Mouse (Mus musculus) heart, embryonic 14.5 days (tissue): Measurements from ENCODE around the gene Dus1l. TPM values are rescaled to one million over a fixed set of nuclear protein-coding genes. Genes with fewer than 3 reads are reported as not detected.
A peak's percentile ranks its signal among the peaks of the same experiment; 100 is the strongest.
"Not testable (repeated sequence)": the region's sequence is repeated elsewhere in the genome, so short reads cannot be mapped to it uniquely, and the experiment has no call there.

Experiments used
- ATAC-seq: fragments of 200-750 bp; cut with Nextera tagmentation; 2 replicates; pipeline ENCODE4 v1.8.0; 2017; ENCODE audit warnings: low read depth, moderate TSS enrichment; ENCODE audit not compliant: insufficient number of reproducible peaks, insufficient read depth, low FRiP score
- H3K27ac ChIP-seq, 2 experiments: fragments of 200-500 bp in 1 of 2; fragments of 300-500 bp in 1 of 2; sonication (generic) in 1 of 2; replicated peaks in 1 of 2; 2 replicates each; pipeline ENCODE4 v1.5.1; 2012 to 2014; ENCODE audit warnings: low read depth in 2 of 2, low read length in 2 of 2, control low read depth in 1 of 2, mild to moderate bottlenecking in 1 of 2, mixed read lengths in 1 of 2; ENCODE audit not compliant: control insufficient read depth in 1 of 2, insufficient read depth in 1 of 2
- H3K27me3 ChIP-seq: fragments of 300-500 bp; sonication (generic); 2 replicates; pipeline ENCODE4 v1.6.1; 2014; ENCODE audit warnings: mild to moderate bottlenecking, low read length, control low read depth; ENCODE audit not compliant: control insufficient read depth, insufficient read depth
- H3K36me3 ChIP-seq: fragments of 300-500 bp; sonication (generic); 2 replicates; pipeline ENCODE4 v1.6.1; 2014; ENCODE audit warnings: mild to moderate bottlenecking, control low read depth, low read length, mixed read lengths; ENCODE audit not compliant: control insufficient read depth, insufficient read depth
- H3K4me1 ChIP-seq, 2 experiments: fragments of 200-500 bp in 1 of 2; fragments of 300-500 bp in 1 of 2; sonication (generic) in 1 of 2; 2 replicates each; pipeline ENCODE4 v1.6.1; 2012 to 2014; ENCODE audit warnings: low read length in 2 of 2, control low read depth in 1 of 2, mixed read lengths in 1 of 2; ENCODE audit not compliant: control insufficient read depth in 2 of 2, insufficient read depth in 2 of 2
- H3K4me2 ChIP-seq: fragments of 300-500 bp; sonication (generic); 2 replicates; pipeline ENCODE4 v1.6.1; 2014; ENCODE audit warnings: mild to moderate bottlenecking, low read length
- H3K4me3 ChIP-seq, 2 experiments: fragments of 200-500 bp in 1 of 2; fragments of 300-500 bp in 1 of 2; sonication (generic) in 1 of 2; 2 replicates each; pipeline ENCODE4 v1.5.1; 2012 to 2014; ENCODE audit warnings: low read length in 2 of 2, mild to moderate bottlenecking in 2 of 2, control low read depth in 1 of 2, low read depth in 1 of 2, moderate library complexity in 1 of 2; ENCODE audit not compliant: control insufficient read depth in 1 of 2, insufficient read depth in 1 of 2
- H3K9ac ChIP-seq: fragments of 300-500 bp; sonication (generic); 2 replicates; pipeline ENCODE4 v1.6.1; 2014; ENCODE audit warnings: mild to moderate bottlenecking, low read length
- H3K9me3 ChIP-seq: fragments of 300-500 bp; sonication (generic); 2 replicates; pipeline ENCODE4 v1.6.1; 2016; ENCODE audit warnings: low read length, control low read depth; ENCODE audit not compliant: control insufficient read depth
- WGBS: fragments of 180-500 bp; shearing (Covaris S2); extraction: QIAGEN DNeasy Blood & Tissue Kit; methylation state at CpG from one replicate; pipeline ENCODE4 v1.1.7; 2014; 5-methylcytosine and 5-hydroxymethylcytosine counted together
- polyA plus RNA-seq: library from polyadenylated mRNA; unstranded; fragments of >200 nt; fragmentation: Nextera tagmentation; extraction: Ambion mirVana; gene quantifications from 2 replicates; pipeline ENCODE4 v1.2.1, GENCODE M21; 2014

The Dus1l gene
- polyA plus RNA-seq, 1 experiment from 2014 or later: 44.5 TPM

DNA sequence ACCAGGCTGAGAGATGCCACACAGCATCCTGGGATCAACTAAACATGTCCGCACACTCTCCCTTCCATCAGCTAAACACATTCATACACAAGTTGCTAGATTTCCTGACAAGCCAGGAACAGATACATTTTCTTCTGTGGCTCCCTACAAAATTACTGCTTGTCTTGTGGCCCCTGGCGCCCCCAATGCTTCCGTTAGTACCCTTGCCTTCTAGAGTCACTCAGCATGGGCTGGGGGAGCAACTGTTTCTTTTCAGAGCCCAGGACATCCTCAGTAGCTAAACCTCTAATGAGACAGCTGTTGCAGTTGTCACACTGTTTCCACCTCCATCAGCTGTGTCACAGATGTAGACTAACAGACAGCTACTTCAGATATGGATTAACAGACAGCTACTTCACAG, 23.5 kb downstream of the Dus1l start:
- Histone ChIP-seq H3K4me1 (no peaks in the 10 kb centered on the region), H3K27me3 (no peaks in the 10 kb centered on the region), H3K4me2 (no peak overlapping the region), H3K9ac (no peak overlapping the region), H3K9me3 (no peaks in the 10 kb centered on the region), H3K4me3 (no peak overlapping the region), H3K36me3 (no peaks in the 10 kb centered on the region), H3K27ac (no peak overlapping the region)
- WGBS: 55% methylated on average over 3 of the region's 3 CpGs
- no peak for ATAC-seq

DNA sequence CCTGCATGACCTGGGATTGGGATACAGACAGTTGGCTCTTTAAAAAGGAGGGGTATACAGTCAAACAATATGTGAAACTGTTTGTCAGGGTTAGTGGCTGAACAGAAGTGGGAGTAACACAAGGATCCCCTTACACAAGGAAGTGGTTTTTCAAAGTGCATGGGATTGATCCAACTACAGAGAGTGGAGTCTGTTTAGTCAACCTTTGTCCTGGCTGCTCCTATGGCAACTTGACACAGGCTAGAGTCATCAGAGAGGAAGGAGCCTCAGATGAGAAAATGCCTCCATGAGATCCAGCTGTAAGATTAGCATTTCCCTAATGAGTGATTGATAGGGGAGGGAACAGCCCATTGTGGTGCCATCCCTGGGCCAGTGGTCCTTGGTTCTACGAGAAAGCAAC, 28.0 kb downstream of the Dus1l start:
- H3K9me3 ChIP-seq: no peaks in the 10 kb centered on the region
- no peaks in the 10 kb centered on the region for H3K4me1 ChIP-seq
- H3K4me2 ChIP-seq: no peak overlapping the region
- peaks cover 11% of the 10 kb centered on the region; the same call in 1 of the 2 replicates for H3K27me3 ChIP-seq
- H3K36me3 ChIP-seq: no peaks in the 10 kb centered on the region
- 56% methylated on average over 1 of the region's 1 CpGs for WGBS
- no peak for ATAC-seq
- no peak overlapping the region for H3K27ac ChIP-seq
- H3K9ac ChIP-seq: no peak overlapping the region
- no peak overlapping the region for H3K4me3 ChIP-seq

DNA sequence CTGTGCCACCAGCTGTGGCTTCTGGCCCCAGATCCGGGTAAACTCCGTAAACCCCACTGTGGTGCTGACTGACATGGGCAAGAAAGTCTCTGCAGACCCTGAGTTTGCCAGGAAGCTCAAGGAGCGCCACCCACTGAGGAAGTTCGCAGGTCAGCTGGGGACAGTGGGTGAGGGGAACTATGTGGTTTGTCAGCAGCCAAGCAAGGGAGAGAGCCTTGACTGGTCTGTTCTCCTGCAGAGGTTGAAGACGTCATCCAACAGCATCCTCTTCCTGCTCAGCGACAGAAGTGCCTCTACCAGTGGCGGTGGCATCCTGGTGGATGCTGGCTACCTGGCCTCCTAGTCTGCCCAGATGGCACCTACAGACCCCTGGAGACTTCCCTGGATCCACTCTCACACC, 29.2 kb downstream of the Dus1l start:
- not testable (repeated sequence) for H3K9ac ChIP-seq, H3K4me2 ChIP-seq, H3K4me3 ChIP-seq, H3K36me3 ChIP-seq, H3K27ac ChIP-seq, ATAC-seq, H3K9me3 ChIP-seq, H3K4me1 ChIP-seq
- WGBS: 43% methylated on average over 4 of the region's 7 CpGs
- H3K27me3 ChIP-seq: peaks cover 16% of the 10 kb centered on the region; the same call in 1 of the 2 replicates

DNA sequence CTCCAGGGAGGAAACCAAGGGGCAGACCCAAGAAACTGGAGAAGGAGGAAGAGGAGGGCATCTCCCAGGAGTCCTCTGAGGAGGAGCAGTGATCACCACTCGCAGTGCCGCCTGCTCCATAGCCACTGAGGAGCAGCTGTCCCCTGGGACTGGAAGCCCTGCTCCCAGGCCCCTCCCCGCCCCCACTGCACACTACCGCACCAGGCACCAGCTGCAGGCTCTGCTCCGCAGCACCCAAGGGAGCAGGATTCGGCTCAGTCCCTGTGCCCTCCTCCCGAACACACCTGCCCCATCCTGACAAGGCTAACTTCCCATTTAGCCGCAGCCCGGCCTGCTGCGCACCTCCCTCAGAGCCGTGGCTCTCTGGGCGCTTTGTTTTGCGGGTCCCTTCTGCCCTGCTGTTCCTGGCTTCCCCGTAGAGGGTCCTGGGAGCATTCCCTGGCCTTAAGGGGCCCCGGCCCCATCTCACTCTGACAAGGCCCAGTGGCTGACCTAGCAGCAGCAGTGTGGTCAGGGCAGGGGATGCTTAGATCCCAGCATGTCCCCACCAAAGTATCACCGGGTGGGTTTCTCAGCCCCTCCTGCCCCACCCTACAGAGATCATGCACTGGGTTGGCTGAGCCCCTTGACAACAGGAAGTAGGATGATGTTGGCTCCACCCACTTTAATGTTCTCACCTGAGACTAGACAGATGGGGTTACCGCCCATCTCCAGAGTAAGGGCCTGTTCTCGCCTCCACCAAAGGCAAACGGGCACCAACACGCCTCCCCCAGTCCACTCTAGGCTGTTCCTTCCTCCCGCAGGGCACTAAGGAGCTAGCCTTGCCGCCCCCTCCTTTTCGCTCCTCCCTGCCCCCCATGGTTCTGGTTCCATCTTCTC, 32.8 kb downstream of the Dus1l start:
- not testable (repeated sequence) for ATAC-seq, H3K36me3 ChIP-seq, H3K4me1 ChIP-seq, H3K9ac ChIP-seq, H3K4me3 ChIP-seq, H3K9me3 ChIP-seq, H3K27ac ChIP-seq
- Histone ChIP-seq H3K4me2 (peak overlapping the region; percentile 41), H3K27me3 (peaks cover 22% of the 10 kb centered on the region; the same call in 1 of the 2 replicates)
- WGBS: 16% methylated on average over 6 of the region's 23 CpGs

DNA sequence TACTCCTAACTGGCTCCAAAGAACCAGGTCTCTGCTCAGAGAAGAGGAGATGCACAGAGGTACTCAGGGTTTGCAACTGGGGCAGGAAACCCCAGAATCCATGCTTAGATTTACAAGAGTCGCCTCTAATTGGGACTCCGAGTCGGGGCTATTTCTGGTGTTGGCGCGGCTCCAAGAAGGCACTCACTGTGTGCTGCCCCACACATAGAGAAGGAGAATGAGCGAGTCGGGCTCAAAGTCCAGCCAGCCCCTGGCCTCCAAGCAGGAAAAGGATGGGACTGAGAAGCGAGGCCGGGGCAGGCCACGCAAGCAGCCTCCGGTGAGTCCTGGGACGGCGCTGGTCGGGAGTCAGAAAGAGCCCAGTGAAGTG, 33.5 kb downstream of the Dus1l start, which contains the start of gene Hmga1b:
Gene Hmga1b (plus strand): TSS at position 123 of the 370 bp plus-strand sequence.
- ATAC-seq, H3K4me1 ChIP-seq, H3K36me3 ChIP-seq, H3K27ac ChIP-seq, H3K4me3 ChIP-seq: not testable (repeated sequence)
- Histone ChIP-seq H3K9me3 (peaks cover 16% of the 10 kb centered on the region), H3K4me2 (peak within 1 kb of the TSS; percentile 41), H3K9ac (peak within 1 kb of the TSS; percentile 47), H3K27me3 (peaks cover 22% of the 10 kb centered on the region; the same call in 1 of the 2 replicates)
- WGBS: 11% methylated on average over 14 of the region's 14 CpGs

DNA sequence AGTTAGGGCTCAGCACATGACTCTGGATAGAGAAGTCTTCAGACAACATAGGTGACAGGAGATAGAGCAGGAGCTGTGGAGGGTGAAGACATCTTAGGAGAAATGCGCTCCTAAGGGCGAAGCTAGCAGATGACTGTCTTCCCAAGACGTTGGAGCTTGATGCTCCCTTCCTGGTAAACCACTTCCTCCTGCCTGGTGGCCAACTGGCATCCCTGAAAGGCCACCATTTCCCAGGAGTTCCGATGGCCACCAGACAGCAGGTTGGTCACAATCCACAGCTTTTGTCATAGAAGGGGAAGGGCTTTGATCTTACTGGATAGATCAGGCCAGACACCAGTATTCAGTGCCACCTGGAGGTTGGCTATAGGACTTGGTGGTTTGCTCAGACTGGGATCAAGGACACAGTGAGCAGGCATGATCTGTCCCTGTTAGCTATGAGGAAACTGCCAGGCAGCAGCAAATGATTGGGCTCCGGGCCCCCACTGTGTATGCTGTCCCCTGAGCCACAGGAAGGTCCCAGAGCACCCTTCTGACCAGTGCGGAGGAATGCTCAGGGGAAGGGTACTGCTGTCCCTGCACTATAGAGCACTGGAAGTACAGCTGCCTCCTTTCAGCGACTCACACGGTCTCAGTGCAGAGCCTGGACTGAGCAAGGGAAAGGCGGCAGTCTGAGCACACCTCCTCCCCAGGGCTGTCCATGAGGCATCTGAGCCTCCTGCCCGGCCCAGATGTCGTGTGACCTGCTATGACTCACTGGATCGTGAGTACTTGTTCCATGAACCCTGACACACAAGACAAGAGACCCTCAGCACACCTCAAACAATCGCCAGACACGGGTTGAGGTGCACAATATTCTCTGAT, 34.2 kb downstream of the Dus1l start:
- ATAC-seq: no peak
- peaks cover 17% of the 10 kb centered on the region for H3K9me3 ChIP-seq
- 51% methylated on average over 14 of the region's 14 CpGs for WGBS
- H3K9ac ChIP-seq: peak overlapping the region; percentile 47
- peaks cover 6 to 7% of the 10 kb centered on the region in 2 experiments for H3K4me1 ChIP-seq
- no peaks in the 10 kb centered on the region for H3K36me3 ChIP-seq
- peak overlapping the region; percentile 41 for H3K4me2 ChIP-seq
- H3K27me3 ChIP-seq: peaks cover 22% of the 10 kb centered on the region; the same call in 1 of the 2 replicates
- no peak overlapping the region for H3K4me3 ChIP-seq
- no peak overlapping the region for H3K27ac ChIP-seq

DNA sequence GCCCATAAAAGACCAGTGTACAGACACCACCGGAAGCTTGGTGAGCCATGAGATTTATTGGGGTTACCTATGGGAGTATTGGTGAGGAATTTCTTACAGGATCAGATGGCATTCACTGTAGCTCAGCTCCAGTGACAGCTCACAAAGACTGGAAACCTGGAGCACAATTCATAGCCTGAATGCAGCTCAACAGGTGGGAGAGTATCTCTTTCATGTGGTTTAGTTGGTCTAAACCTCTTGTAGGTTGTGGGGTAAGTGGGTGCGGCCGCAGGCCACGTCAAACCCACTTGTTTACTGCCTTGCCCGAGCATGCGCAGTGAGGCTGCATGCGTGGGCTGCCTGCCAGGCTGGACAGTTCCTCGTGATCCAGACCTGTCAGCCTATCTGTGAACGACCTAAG, 36.0 kb downstream of the Dus1l start:
- Histone ChIP-seq H3K9ac (no peak overlapping the region), H3K9me3 (peaks cover 20% of the 10 kb centered on the region), H3K4me3 (no peak overlapping the region), H3K4me2 (no peak overlapping the region), H3K4me1 (peaks cover 6 to 7% of the 10 kb centered on the region in 2 experiments), H3K27me3 (peaks cover 16% of the 10 kb centered on the region; the same call in 1 of the 2 replicates), H3K27ac (no peak overlapping the region), H3K36me3 (no peaks in the 10 kb centered on the region)
- no peak for ATAC-seq
- 64% methylated on average over 9 of the region's 9 CpGs for WGBS
